Mouse (Mus musculus): ENCODE measurements at regions not wholly inside any gene's neighbourhood (a gene's known extent, or its start where the extent isn't known, plus 50 kb on each side); places are given as distances from the start of the nearest gene placed in this dataset.

GRCm38 (mm10) chr3:149370517-149371227 is 380.3 kb upstream of the Adgrl2 start:
- H3K4me3 ChIP-seq (replicated peaks), result no peak overlapping the region
- H3K9me3 ChIP-seq, result peaks cover 21% of the 10 kb centered on the region
- TF ChIP-seq GATA1 (IDR thresholded peaks at IDR 0.05; ENCODE audit: borderline replicate concordance, low read length) (no peak), FLI1 (IDR thresholded peaks at IDR 0.05; ENCODE audit: low read length) (no peak)
- no peaks in the 10 kb centered on the region for H3K36me3 ChIP-seq (replicated peaks; ENCODE audit: low read length)
- H3K4me1 ChIP-seq, result no peaks in the 10 kb centered on the region
- no peaks in the 10 kb centered on the region for H3K27me3 ChIP-seq (replicated peaks)

- peaks cover 16% of the 10 kb centered on the region for H3K9me3 ChIP-seq
- H3K36me3 ChIP-seq (replicated peaks; ENCODE audit: low read length), result no peaks in the 10 kb centered on the region
- H3K4me3 ChIP-seq (replicated peaks), result no peak overlapping the region
- H3K27me3 ChIP-seq (replicated peaks), result no peaks in the 10 kb centered on the region
- H3K4me1 ChIP-seq, result no peaks in the 10 kb centered on the region
- TF ChIP-seq GATA1 (IDR thresholded peaks at IDR 0.05; ENCODE audit: borderline replicate concordance, low read length), result no peak
- TF ChIP-seq FLI1 (IDR thresholded peaks at IDR 0.05; ENCODE audit: low read length), result no peak
These were observed 377.5 kb upstream of the Adgrl2 start for GRCm38 (mm10) chr3:149367888-149368287.

GRCm38 (mm10) chr3:149360164-149360563 is 369.8 kb upstream of the Adgrl2 start:
- H3K4me3 ChIP-seq (replicated peaks), result no peak overlapping the region
- peaks cover 9% of the 10 kb centered on the region for H3K9me3 ChIP-seq
- no peaks in the 10 kb centered on the region for H3K4me1 ChIP-seq
- TF ChIP-seq GATA1 (IDR thresholded peaks at IDR 0.05; ENCODE audit: borderline replicate concordance, low read length) (no peak), FLI1 (IDR thresholded peaks at IDR 0.05; ENCODE audit: low read length) (no peak)
- H3K36me3 ChIP-seq (replicated peaks; ENCODE audit: low read length), result no peaks in the 10 kb centered on the region
- no peaks in the 10 kb centered on the region for H3K27me3 ChIP-seq (replicated peaks)

- no peaks in the 10 kb centered on the region for H3K27me3 ChIP-seq (replicated peaks)
- peaks cover 10% of the 10 kb centered on the region for H3K9me3 ChIP-seq
- H3K36me3 ChIP-seq (replicated peaks; ENCODE audit: low read length), result no peaks in the 10 kb centered on the region
- H3K4me3 ChIP-seq (replicated peaks), result no peak overlapping the region
- TF ChIP-seq FLI1 (IDR thresholded peaks at IDR 0.05; ENCODE audit: low read length) (no peak), GATA1 (IDR thresholded peaks at IDR 0.05; ENCODE audit: borderline replicate concordance, low read length) (no peak)
- H3K4me1 ChIP-seq, result no peaks in the 10 kb centered on the region
These were observed 368.3 kb upstream of the Adgrl2 start for GRCm38 (mm10) chr3:149358570-149359193.

GRCm38 (mm10) chr3:149357903-149358569 is 367.7 kb upstream of the Adgrl2 start:
- no peaks in the 10 kb centered on the region for H3K27me3 ChIP-seq (replicated peaks)

GRCm38 (mm10) chr3:149357121-149357520 is 366.8 kb upstream of the Adgrl2 start:
- H3K9me3 ChIP-seq, result peaks cover 10% of the 10 kb centered on the region
- TF ChIP-seq GATA1 (IDR thresholded peaks at IDR 0.05; ENCODE audit: borderline replicate concordance, low read length) (no peak), FLI1 (IDR thresholded peaks at IDR 0.05; ENCODE audit: low read length) (no peak)
- no peaks in the 10 kb centered on the region for H3K27me3 ChIP-seq (replicated peaks)
- no peaks in the 10 kb centered on the region for H3K36me3 ChIP-seq (replicated peaks; ENCODE audit: low read length)
- H3K4me3 ChIP-seq (replicated peaks), result no peak overlapping the region
- no peaks in the 10 kb centered on the region for H3K4me1 ChIP-seq

More at GRCm38 (mm10) chr3:149357903-149358569, 367.7 kb upstream of the Adgrl2 start:
- peaks cover 10% of the 10 kb centered on the region for H3K9me3 ChIP-seq
- no peaks in the 10 kb centered on the region for H3K36me3 ChIP-seq (replicated peaks; ENCODE audit: low read length)
- no peaks in the 10 kb centered on the region for H3K4me1 ChIP-seq
- TF ChIP-seq GATA1 (IDR thresholded peaks at IDR 0.05; ENCODE audit: borderline replicate concordance, low read length), result no peak
- no peak for TF ChIP-seq FLI1 (IDR thresholded peaks at IDR 0.05; ENCODE audit: low read length)
- H3K4me3 ChIP-seq (replicated peaks), result no peak overlapping the region

- Histone ChIP-seq H3K4me3 (replicated peaks) (no peak overlapping the region), H3K36me3 (replicated peaks; ENCODE audit: low read length) (no peaks in the 10 kb centered on the region)
These were observed 365.0 kb upstream of the Adgrl2 start for GRCm38 (mm10) chr3:149355362-149355761.

GRCm38 (mm10) chr3:149353958-149354357 is 363.6 kb upstream of the Adgrl2 start:
- Histone ChIP-seq H3K4me3 (replicated peaks) (no peak overlapping the region), H3K27me3 (replicated peaks) (no peaks in the 10 kb centered on the region), H3K9me3 (peaks cover 10% of the 10 kb centered on the region), H3K4me1 (no peaks in the 10 kb centered on the region), H3K36me3 (replicated peaks; ENCODE audit: low read length) (no peaks in the 10 kb centered on the region)
- TF ChIP-seq FLI1 (IDR thresholded peaks at IDR 0.05; ENCODE audit: low read length) (no peak), GATA1 (IDR thresholded peaks at IDR 0.05; ENCODE audit: borderline replicate concordance, low read length) (no peak)

More at GRCm38 (mm10) chr3:149355362-149355761, 365.0 kb upstream of the Adgrl2 start:
- no peak for TF ChIP-seq FLI1 (IDR thresholded peaks at IDR 0.05; ENCODE audit: low read length)
- no peak for TF ChIP-seq GATA1 (IDR thresholded peaks at IDR 0.05; ENCODE audit: borderline replicate concordance, low read length)
- no peaks in the 10 kb centered on the region for H3K4me1 ChIP-seq
- no peaks in the 10 kb centered on the region for H3K27me3 ChIP-seq (replicated peaks)
- peaks cover 10% of the 10 kb centered on the region for H3K9me3 ChIP-seq

- no peaks in the 10 kb centered on the region for H3K27me3 ChIP-seq (replicated peaks)
- no peak overlapping the region for H3K4me3 ChIP-seq (replicated peaks)
- H3K9me3 ChIP-seq, result peaks cover 10% of the 10 kb centered on the region
- no peaks in the 10 kb centered on the region for H3K4me1 ChIP-seq
- TF ChIP-seq FLI1 (IDR thresholded peaks at IDR 0.05; ENCODE audit: low read length) (no peak), GATA1 (IDR thresholded peaks at IDR 0.05; ENCODE audit: borderline replicate concordance, low read length) (no peak)
- H3K36me3 ChIP-seq (replicated peaks; ENCODE audit: low read length), result no peaks in the 10 kb centered on the region
These were observed 362.2 kb upstream of the Adgrl2 start for GRCm38 (mm10) chr3:149352546-149352945.

- TF ChIP-seq GATA1 (IDR thresholded peaks at IDR 0.05; ENCODE audit: borderline replicate concordance, low read length), result no peak
- no peak for TF ChIP-seq FLI1 (IDR thresholded peaks at IDR 0.05; ENCODE audit: low read length)
- Histone ChIP-seq H3K27me3 (replicated peaks) (no peaks in the 10 kb centered on the region), H3K4me1 (no peaks in the 10 kb centered on the region), H3K4me3 (replicated peaks) (no peak overlapping the region), H3K9me3 (no peaks in the 10 kb centered on the region), H3K36me3 (replicated peaks; ENCODE audit: low read length) (no peaks in the 10 kb centered on the region)
These were observed 359.4 kb upstream of the Adgrl2 start for GRCm38 (mm10) chr3:149349731-149350130.

All from megakaryocyte, embryonic 14.5 days (primary cell).